Mouse (Mus musculus) C2C12 (cell line): ENCODE data around the gene Acoxl.

Experiments used
- CEBPB ChIP-seq: IDR thresholded peaks from one replicate; pipeline ENCODE4 v1.6.1; 2011; ENCODE audit warnings: low read depth, mild to moderate bottlenecking, control low read depth, moderate library complexity
- CTCF ChIP-seq: IDR thresholded peaks from one replicate; pipeline ENCODE4 v1.5.1; 2011; ENCODE audit not compliant: control insufficient read depth, insufficient read depth, insufficient read length
- MAX ChIP-seq: IDR thresholded peaks from one replicate; pipeline ENCODE4 v1.6.1; 2011; ENCODE audit warnings: mild to moderate bottlenecking, control low read depth
- MYOG ChIP-seq: IDR thresholded peaks from one replicate; pipeline ENCODE4 v1.6.1; 2011; ENCODE audit not compliant: control insufficient read depth, insufficient read length; ENCODE audit errors: extremely low read depth
- USF1 ChIP-seq: IDR thresholded peaks from one replicate; pipeline ENCODE4 v1.6.1; 2011; ENCODE audit warnings: low read depth, mild to moderate bottlenecking, control low read depth, moderate library complexity

- TF ChIP-seq CTCF, result no peak
- TF ChIP-seq USF1, result no peak
- TF ChIP-seq MYOG, result no peak
- TF ChIP-seq MAX, result no peak
- TF ChIP-seq CEBPB, result no peak
Observed at GRCm38 (mm10) chr2:128131503-128131902, 292.8 kb downstream of the Acoxl start.
